Mouse (Mus musculus): Measurements from ENCODE around the gene Cfap43. TPM values are rescaled to one million over a fixed set of nuclear protein-coding genes. Genes with fewer than 3 reads are reported as not detected.

Cfap43 gene
- polyA plus RNA-seq, 2 experiments, result 0.08 to 0.11 TPM

DNA sequence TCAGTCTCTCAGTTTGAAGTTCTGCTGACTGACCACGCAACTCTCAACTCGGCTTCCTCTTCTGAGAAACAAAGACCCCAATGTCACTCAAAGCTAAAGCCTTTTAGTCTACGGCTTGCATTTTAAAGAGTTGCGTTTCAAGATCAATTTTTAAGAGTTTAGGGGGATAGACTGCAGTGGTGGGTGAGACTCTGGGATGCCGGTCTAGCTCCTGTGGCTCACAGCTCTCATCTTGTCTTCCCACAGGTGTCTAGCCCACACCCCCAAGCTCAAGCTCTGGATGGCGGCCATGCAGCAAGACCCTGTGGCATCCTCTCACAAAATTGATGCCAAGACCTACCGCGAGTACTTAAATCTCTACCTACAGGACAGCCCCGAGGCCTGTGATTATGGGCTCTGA lies 55.0 kb downstream of the Cfap43 start:
- TF ChIP-seq POLR2A (IDR thresholded peaks at IDR 0.05; ENCODE audit: borderline replicate concordance, extremely low read depth, insufficient read depth, insufficient read length), result no peak
- no peak overlapping the region for H3K27ac ChIP-seq (replicated peaks; ENCODE audit: low read depth, low read length)
- ATAC-seq (ENCODE audit: low FRiP score, low read depth) (no peak), DNase-seq (ENCODE audit: low spot score) (no peak)
- no peaks in the 10 kb centered on the region for H3K27me3 ChIP-seq (ENCODE audit: control insufficient read depth, insufficient read depth, low read length)
- WGBS, result 94% methylated on average over 9 of the region's 9 CpGs
- H3K4me1 ChIP-seq (ENCODE audit: control insufficient read depth, insufficient read depth, low read length), result peaks cover 8% of the 10 kb centered on the region
- peaks cover 41% of the 10 kb centered on the region for H3K36me3 ChIP-seq (ENCODE audit: control insufficient read depth, insufficient read depth, low read length)
- H3K4me3 ChIP-seq (replicated peaks; ENCODE audit: low read length), result no peak overlapping the region
- H3K4me2 ChIP-seq (replicated peaks; ENCODE audit: low read depth, low read length, severe bottlenecking), result no peak overlapping the region
- no peaks in the 10 kb centered on the region for H3K9me3 ChIP-seq (ENCODE audit: control insufficient read depth, low read length)
- H3K9ac ChIP-seq (ENCODE audit: low read depth, low read length, severe bottlenecking), result no peak overlapping the region

GRCm38 (mm10) chr19:47862581-47862980 lies 56.5 kb downstream of the Cfap43 start:
- no peaks in the 10 kb centered on the region for H3K9me3 ChIP-seq (ENCODE audit: control insufficient read depth, low read length)
- H3K36me3 ChIP-seq (ENCODE audit: control insufficient read depth, insufficient read depth, low read length), result peaks cover 47% of the 10 kb centered on the region

DNA sequence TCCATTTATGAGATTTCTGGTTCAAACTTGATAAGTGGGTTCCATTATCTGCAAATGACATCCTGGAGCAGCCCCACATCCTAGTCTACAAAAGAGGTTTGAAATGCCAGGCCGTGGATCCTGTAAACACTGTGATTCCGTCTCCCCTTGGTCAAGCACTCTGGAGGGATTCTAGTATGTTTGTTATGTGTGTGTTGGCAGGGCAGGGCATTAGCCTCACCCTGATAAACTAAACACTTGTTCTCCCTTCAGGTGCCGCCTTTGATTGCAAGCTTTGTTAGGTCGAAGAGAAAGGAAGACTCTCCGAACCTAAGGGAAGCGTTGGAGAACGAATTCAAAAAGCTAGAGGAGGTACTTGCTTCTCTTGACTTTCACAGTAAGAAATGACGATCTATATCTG lies 59.9 kb downstream of the Cfap43 start:
- Histone ChIP-seq H3K36me3 (ENCODE audit: control insufficient read depth, insufficient read depth, low read length) (peaks cover 44% of the 10 kb centered on the region), H3K4me2 (replicated peaks; ENCODE audit: low read depth, low read length, severe bottlenecking) (no peak overlapping the region)
- no peak for ATAC-seq (ENCODE audit: low FRiP score, low read depth)

More at GRCm38 (mm10) chr19:47862581-47862980, 56.5 kb downstream of the Cfap43 start:
- Histone ChIP-seq H3K4me2 (replicated peaks; ENCODE audit: low read depth, low read length, severe bottlenecking) (no peak overlapping the region), H3K4me3 (replicated peaks; ENCODE audit: low read length) (no peak overlapping the region), H3K9ac (ENCODE audit: low read depth, low read length, severe bottlenecking) (no peak overlapping the region), H3K4me1 (ENCODE audit: control insufficient read depth, insufficient read depth, low read length) (peaks cover 7% of the 10 kb centered on the region), H3K27ac (replicated peaks; ENCODE audit: low read depth, low read length) (no peak overlapping the region), H3K27me3 (ENCODE audit: control insufficient read depth, insufficient read depth, low read length) (no peaks in the 10 kb centered on the region)
- no peak for DNase-seq (ENCODE audit: low spot score)
- WGBS, result 87% methylated on average over 3 of the region's 3 CpGs
- ATAC-seq (ENCODE audit: low FRiP score, low read depth), result no peak
- no peak for TF ChIP-seq POLR2A (IDR thresholded peaks at IDR 0.05; ENCODE audit: borderline replicate concordance, extremely low read depth, insufficient read depth, insufficient read length)

DNA sequence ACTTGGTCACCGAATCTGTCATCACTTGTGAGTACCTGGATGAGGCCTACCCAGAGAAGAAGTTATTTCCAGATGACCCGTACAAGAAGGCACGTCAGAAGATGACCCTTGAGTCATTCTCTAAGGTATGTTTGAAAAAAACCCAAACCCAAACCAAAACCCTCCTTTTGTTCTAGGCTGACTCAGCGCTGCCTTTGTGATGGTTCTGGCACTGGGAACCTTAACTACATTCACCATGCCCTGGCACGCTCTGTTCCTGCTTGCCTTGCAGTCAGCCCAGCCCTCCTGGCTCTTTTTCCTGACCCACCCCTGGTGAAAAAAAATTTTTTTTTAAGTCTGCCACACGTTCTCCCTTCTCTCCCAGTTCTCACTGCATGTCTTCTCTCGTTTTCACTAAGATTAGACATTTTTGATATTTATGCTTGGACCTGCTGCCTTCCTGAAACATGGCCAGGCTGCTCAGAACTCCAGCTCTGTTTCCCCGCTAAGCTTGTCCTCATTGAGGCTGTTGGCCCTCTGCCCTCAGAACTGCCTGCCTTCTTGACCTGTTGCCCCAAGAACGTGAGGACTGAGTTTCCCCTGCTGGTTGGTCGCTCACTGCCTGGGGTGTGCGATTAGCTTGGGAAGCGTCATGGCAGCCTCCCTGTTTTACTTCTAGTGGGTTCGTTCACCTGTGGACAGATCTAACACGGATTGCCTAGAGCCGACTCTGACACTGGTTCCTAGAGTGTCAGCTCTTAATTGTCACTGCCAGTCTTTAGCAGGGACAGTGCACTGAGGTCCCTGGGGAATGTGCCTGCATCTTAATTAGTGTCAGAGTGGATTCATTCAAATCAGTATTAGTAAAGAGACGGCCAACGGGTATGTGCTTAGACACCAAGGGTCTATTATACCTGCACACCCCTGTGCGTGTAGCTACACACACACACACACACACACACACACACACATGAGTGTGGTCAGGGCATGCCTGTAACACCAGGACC lies 60.8 kb downstream of the Cfap43 start:
- no peak for TF ChIP-seq POLR2A (IDR thresholded peaks at IDR 0.05; ENCODE audit: borderline replicate concordance, extremely low read depth, insufficient read depth, insufficient read length)
- no peaks in the 10 kb centered on the region for H3K27me3 ChIP-seq (ENCODE audit: control insufficient read depth, insufficient read depth, low read length)
- H3K4me1 ChIP-seq (ENCODE audit: control insufficient read depth, insufficient read depth, low read length), result 0 out of 2 replicates have a peak, but pooled peaks cover 3% of the 10 kb centered on the region
- H3K4me2 ChIP-seq (replicated peaks; ENCODE audit: low read depth, low read length, severe bottlenecking), result no peak overlapping the region
- no peaks in the 10 kb centered on the region for H3K9me3 ChIP-seq (ENCODE audit: control insufficient read depth, low read length)
- H3K27ac ChIP-seq (replicated peaks; ENCODE audit: low read depth, low read length), result no peak overlapping the region
- no peak for ATAC-seq (ENCODE audit: low FRiP score, low read depth)
- 84% methylated on average over 18 of the region's 18 CpGs for WGBS
- peaks cover 35% of the 10 kb centered on the region for H3K36me3 ChIP-seq (ENCODE audit: control insufficient read depth, insufficient read depth, low read length)
- H3K4me3 ChIP-seq (replicated peaks; ENCODE audit: low read length), result no peak overlapping the region
- DNase-seq (ENCODE audit: low spot score), result no peak
- no peak overlapping the region for H3K9ac ChIP-seq (ENCODE audit: low read depth, low read length, severe bottlenecking)

More for the DNA sequence above, 59.9 kb downstream of the Cfap43 start:
- Histone ChIP-seq H3K27ac (replicated peaks; ENCODE audit: low read depth, low read length) (no peak overlapping the region), H3K4me1 (ENCODE audit: control insufficient read depth, insufficient read depth, low read length) (0 out of 2 replicates have a peak, but pooled peaks cover 3% of the 10 kb centered on the region), H3K9me3 (ENCODE audit: control insufficient read depth, low read length) (no peaks in the 10 kb centered on the region), H3K4me3 (replicated peaks; ENCODE audit: low read length) (no peak overlapping the region), H3K27me3 (ENCODE audit: control insufficient read depth, insufficient read depth, low read length) (no peaks in the 10 kb centered on the region), H3K9ac (ENCODE audit: low read depth, low read length, severe bottlenecking) (no peak overlapping the region)
- WGBS, result 90% methylated on average over 8 of the region's 8 CpGs
- DNase-seq (ENCODE audit: low spot score), result no peak
- TF ChIP-seq POLR2A (IDR thresholded peaks at IDR 0.05; ENCODE audit: borderline replicate concordance, extremely low read depth, insufficient read depth, insufficient read length), result no peak

GRCm38 (mm10) chr19:47854796-47855783 lies 64.0 kb downstream of the Cfap43 start, which contains the start of gene Gsto1:
Gene Gsto1, plus strand, starts transcription at chr19:47854970.
- H3K27ac ChIP-seq (replicated peaks; ENCODE audit: low read depth, low read length), result peak within 1 kb of the TSS; percentile 81
- H3K36me3 ChIP-seq (ENCODE audit: control insufficient read depth, insufficient read depth, low read length), result peaks cover 15% of the 10 kb centered on the region
- TF ChIP-seq POLR2A (IDR thresholded peaks at IDR 0.05; ENCODE audit: borderline replicate concordance, extremely low read depth, insufficient read depth, insufficient read length), result peak; percentile 94; the same call in 1 of the 2 replicates
- no peaks in the 10 kb centered on the region for H3K9me3 ChIP-seq (ENCODE audit: control insufficient read depth, low read length)
- peak within 1 kb of the TSS; percentile 79 for H3K9ac ChIP-seq (ENCODE audit: low read depth, low read length, severe bottlenecking)
- H3K4me1 ChIP-seq (ENCODE audit: control insufficient read depth, insufficient read depth, low read length), result 0 out of 2 replicates have a peak, but pooled peaks cover 3% of the 10 kb centered on the region
- DNase-seq (ENCODE audit: low spot score), result peak; percentile 91
- H3K27me3 ChIP-seq (ENCODE audit: control insufficient read depth, insufficient read depth, low read length), result no peaks in the 10 kb centered on the region
- peak; percentile 96 for ATAC-seq (ENCODE audit: low FRiP score, low read depth)
- H3K4me2 ChIP-seq (replicated peaks; ENCODE audit: low read depth, low read length, severe bottlenecking), result peak within 1 kb of the TSS; percentile 92
- H3K4me3 ChIP-seq (replicated peaks; ENCODE audit: low read length), result peak within 1 kb of the TSS; percentile 83
- under 1% methylated on average over 54 of the region's 60 CpGs for WGBS

Measured in limb, embryonic 14.5 days (tissue).